9 mouse cellular contexts compared by ENCODE assay signal in genomic region chr8:13648377-13649153, GRCm38 (mm10). TPM values are rescaled to one million over a fixed set of nuclear protein-coding genes. Genes with fewer than 3 reads are reported as not detected.
DNase-seq lines count a peak whose midpoint lies in the region; ATAC-seq and TF ChIP-seq lines count a peak whose summit lies in the region.
"Had no signal": no experiment of that assay in that cellular context is flagged by ENCODE, and none has a peak within 500 bp of the region (broad histone marks: within the 10 kb centered on the region; RNA-seq: fewer than 3 reads in every experiment).

No protein-coding gene starts in this region.

- 32% methylated on average over 7 of the region's 7 CpGs for WGBS in kidney, adult 2 months
- WGBS in limb, embryonic 15.5 days = 28% methylated on average over 7 of the region's 7 CpGs

- H3K36me3 ChIP-seq in kidney, adult 2 months (ENCODE audit: control insufficient read depth, insufficient read depth, low read length) = no peaks in the 10 kb centered on the region
- no peaks in the 10 kb centered on the region for H3K36me3 ChIP-seq in limb, embryonic 15.5 days

- 0 out of 2 replicates have a peak overlapping the region, but pooled peaks have one; percentile 2 for H3K27ac ChIP-seq in kidney, adult 2 months (ENCODE audit: insufficient read depth, low read depth, low read length)
- peak overlapping the region; percentile 18 for H3K27ac ChIP-seq in limb, embryonic 15.5 days

- H3K9ac ChIP-seq in limb, embryonic 15.5 days = no peak overlapping the region

- no peak for TF ChIP-seq CTCF in kidney, adult 2 months (conservative IDR thresholded peaks at IDR 0.05; ENCODE audit: insufficient read depth, insufficient read length, low read depth, low read length)

- no peak overlapping the region for H3K4me2 ChIP-seq in limb, embryonic 15.5 days

- peak; percentile 28 for DNase-seq in kidney, adult 2 months
- no peak for DNase-seq in kidney, adult 8-10 months
- DNase-seq in adrenal gland, postnatal 25 days = peak; percentile 47
- DNase-seq in neural tube, embryonic 10.5 days (ENCODE audit: extremely low spot score, low spot score) = peak; percentile 32
- no peak for DNase-seq in ovary, postnatal 14 days (ENCODE audit: low spot score)
- DNase-seq in spleen, postnatal 4 days (ENCODE audit: low spot score in 2 of 2) = no peak

- ATAC-seq in granulocyte monocyte progenitor cell, adult 5-6 weeks (replicated peaks; ENCODE audit: poor library complexity, severe bottlenecking) = peak; percentile 49
- ATAC-seq in limb, embryonic 15.5 days (ENCODE audit: insufficient number of reproducible peaks, low FRiP score, low TSS enrichment, low read depth) = no peak

- TF ChIP-seq POLR2A in kidney, adult 2 months (IDR thresholded peaks at IDR 0.05; ENCODE audit: low read depth, low read length) = no peak

- H3K9me3 ChIP-seq in limb, embryonic 15.5 days = no peaks in the 10 kb centered on the region

- H3K4me1 ChIP-seq in kidney, adult 2 months (ENCODE audit: control insufficient read depth, insufficient read depth, low read length) = peaks cover 5% of the 10 kb centered on the region; the same call in 1 of the 2 replicates
- peaks cover 39% of the 10 kb centered on the region for H3K4me1 ChIP-seq in limb, embryonic 15.5 days

- no peaks in the 10 kb centered on the region for H3K27me3 ChIP-seq in kidney, adult 2 months (replicated peaks; ENCODE audit: control insufficient read depth, insufficient read depth, low read length)
- H3K27me3 ChIP-seq in limb, embryonic 15.5 days = no peaks in the 10 kb centered on the region

- no peak overlapping the region for H3K4me3 ChIP-seq in kidney, adult 2 months (ENCODE audit: insufficient read depth, low read depth, low read length)
- no peak overlapping the region for H3K4me3 ChIP-seq in limb, embryonic 15.5 days

RNA-seq across cellular contexts. Expression of gene Rasa3, which starts 28.8 kb away (rescaled TPM):
- 9.4 and 10.8 TPM in 2 replicates for polyA plus RNA-seq in kidney, adult 2 months (2012; rRNA removed)
- 39.2 and 63.9 TPM in 2 replicates for total RNA-seq in adrenal gland, postnatal 25 days (2021)
- 52.5 and 55.5 TPM in 2 replicates for total RNA-seq in granulocyte monocyte progenitor cell, adult 5-6 weeks (2014; fragmentation: Nextera tagmentation)
- 53.3 and 54.4 TPM in 2 replicates for total RNA-seq in granulocyte monocyte progenitor cell, adult 5-6 weeks (2017)
- 32.3 and 35.5 TPM in 2 replicates for polyA plus RNA-seq in limb, embryonic 15.5 days (2015; fragmentation: Nextera tagmentation; extraction: Ambion mirVana)

RNA-seq across cellular contexts. Expression of gene Cfap97d2, which starts 57.1 kb away (rescaled TPM):
- polyA plus RNA-seq in kidney, adult 2 months (2012; rRNA removed) = not detected in 2 replicates
- not detected in 2 replicates for total RNA-seq in adrenal gland, postnatal 25 days (2021)
- not detected in 2 replicates for total RNA-seq in granulocyte monocyte progenitor cell, adult 5-6 weeks (2014; fragmentation: Nextera tagmentation)
- total RNA-seq in granulocyte monocyte progenitor cell, adult 5-6 weeks (2017) = not detected in 2 replicates
- not detected in 2 replicates for polyA plus RNA-seq in limb, embryonic 15.5 days (2015; fragmentation: Nextera tagmentation; extraction: Ambion mirVana)
- polyA plus RNA-seq: limb, embryonic 11.5 days had no signal

Comparison
In these comparisons a context has a peak if more than half of its experiments do, and no peak if none do; other contexts are left out.
1. DNase-seq: peak in kidney, adult 2 months (single experiment), adrenal gland, postnatal 25 days (single experiment) and neural tube, embryonic 10.5 days (single experiment); none in kidney, adult 8-10 months (0 of 2), ovary, postnatal 14 days (single experiment) and spleen, postnatal 4 days (0 of 2).